Mouse (Mus musculus): Measurements from ENCODE around the gene Xab2.

DNA sequence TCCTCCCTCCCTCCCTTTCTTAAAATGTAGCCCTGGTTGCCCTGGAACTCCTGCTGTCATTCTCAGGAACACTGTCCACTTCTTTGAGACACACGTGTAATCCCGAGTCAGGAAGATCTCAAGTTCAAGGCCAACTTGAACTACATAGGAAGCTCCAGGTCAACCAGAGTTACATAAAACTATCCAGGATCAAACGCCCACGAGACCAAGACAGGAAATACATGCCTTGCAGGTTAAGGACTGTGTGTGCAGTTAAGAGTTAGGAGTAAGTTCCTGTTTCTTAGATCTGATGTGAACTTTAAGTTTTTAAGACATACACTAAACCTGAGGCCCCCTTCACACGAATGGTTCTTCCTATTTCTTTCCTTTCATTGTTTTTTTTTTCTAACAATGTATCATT lies 5.9 kb upstream of the Xab2 start:
- no peak for TF ChIP-seq MAFK (IDR thresholded peaks at IDR 0.05; ENCODE audit: insufficient read depth, low read depth, low read length)
- TF ChIP-seq HCFC1 (IDR thresholded peaks at IDR 0.05; ENCODE audit: borderline replicate concordance, insufficient read depth, low read length) = no peak
